Mouse (Mus musculus) B cell, adult 62 days (primary cell): Measurements from ENCODE around the gene Atg4d. TPM values are rescaled to one million over a fixed set of nuclear protein-coding genes. Genes with fewer than 3 reads are reported as not detected.

ENCODE experiments used
- total RNA-seq: library from RNA; stranded (reverse); gene quantifications from 4 replicates; pipeline ENCODE4 v1.2.4, GENCODE M21; 2023

The Atg4d gene
- 48.2 to 54.2 TPM (median 52.1 TPM) in 4 replicates for total RNA-seq

DNA sequence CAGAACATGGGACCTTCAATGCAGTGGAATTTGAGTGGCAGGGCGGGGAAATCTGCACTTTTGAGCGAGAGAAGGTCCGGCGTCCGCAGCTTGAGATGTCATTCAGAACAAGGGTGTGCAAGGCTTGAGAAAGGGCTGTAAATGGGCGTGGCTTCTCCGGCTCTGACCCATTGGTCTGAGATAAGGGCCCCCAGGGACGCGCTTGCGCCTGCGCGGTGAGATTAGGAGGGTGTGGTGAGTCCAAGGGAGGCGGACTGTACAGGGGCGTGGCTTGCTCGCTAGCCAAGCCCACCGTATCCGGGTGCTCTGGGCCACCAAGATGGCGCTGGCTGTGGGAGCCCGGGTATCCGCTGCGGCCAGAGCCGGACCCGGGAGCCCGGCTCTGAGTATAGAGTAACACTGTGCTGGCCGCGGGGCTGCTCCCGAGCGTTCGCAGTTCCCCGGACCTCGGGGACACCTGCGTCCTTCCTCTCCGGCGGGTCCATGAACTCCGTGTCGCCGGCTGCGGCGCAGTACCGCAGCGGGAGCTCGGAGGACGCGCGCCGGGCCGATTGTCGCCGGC lies at the start of gene Atg4d:
Gene Atg4d (plus strand): TSS at position 294 of the 562 bp plus-strand sequence.

GRCm38 (mm10) chr9:21238733-21239464 lies 26.2 kb upstream of the Atg4d start, which contains the start of gene Keap1:
Gene Keap1 (minus strand): TSS chr9:21239361.

DNA sequence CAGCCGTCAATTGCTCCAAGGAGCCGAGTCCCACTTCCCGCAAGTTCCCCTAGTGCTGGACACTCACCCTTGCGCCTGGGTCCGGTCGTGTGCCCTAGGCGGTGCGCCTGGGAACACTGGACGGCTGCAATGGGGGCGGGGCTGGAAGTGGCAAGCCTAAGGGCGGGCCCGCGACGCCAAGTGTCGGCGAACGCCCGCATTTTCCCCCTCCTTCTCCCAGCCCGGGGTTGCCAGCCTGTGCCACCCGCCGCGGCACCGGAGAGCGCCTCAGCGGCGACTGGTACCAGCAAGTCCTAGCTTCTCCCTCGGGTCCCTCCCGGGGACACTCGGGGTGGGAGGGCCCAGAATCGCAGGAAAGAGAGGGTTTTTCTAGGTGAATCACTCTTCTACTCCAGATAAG lies 16.8 kb upstream of the Atg4d start, which contains the start of gene S1pr5:
Gene S1pr5 (minus strand): TSS at position 118 of the 400 bp plus-strand sequence.

GRCm38 (mm10) chr9:21287571-21288402 lies 22.7 kb downstream of the Atg4d start, which contains the start of gene Kri1:
Gene Kri1 (minus strand): TSS chr9:21287969.

DNA sequence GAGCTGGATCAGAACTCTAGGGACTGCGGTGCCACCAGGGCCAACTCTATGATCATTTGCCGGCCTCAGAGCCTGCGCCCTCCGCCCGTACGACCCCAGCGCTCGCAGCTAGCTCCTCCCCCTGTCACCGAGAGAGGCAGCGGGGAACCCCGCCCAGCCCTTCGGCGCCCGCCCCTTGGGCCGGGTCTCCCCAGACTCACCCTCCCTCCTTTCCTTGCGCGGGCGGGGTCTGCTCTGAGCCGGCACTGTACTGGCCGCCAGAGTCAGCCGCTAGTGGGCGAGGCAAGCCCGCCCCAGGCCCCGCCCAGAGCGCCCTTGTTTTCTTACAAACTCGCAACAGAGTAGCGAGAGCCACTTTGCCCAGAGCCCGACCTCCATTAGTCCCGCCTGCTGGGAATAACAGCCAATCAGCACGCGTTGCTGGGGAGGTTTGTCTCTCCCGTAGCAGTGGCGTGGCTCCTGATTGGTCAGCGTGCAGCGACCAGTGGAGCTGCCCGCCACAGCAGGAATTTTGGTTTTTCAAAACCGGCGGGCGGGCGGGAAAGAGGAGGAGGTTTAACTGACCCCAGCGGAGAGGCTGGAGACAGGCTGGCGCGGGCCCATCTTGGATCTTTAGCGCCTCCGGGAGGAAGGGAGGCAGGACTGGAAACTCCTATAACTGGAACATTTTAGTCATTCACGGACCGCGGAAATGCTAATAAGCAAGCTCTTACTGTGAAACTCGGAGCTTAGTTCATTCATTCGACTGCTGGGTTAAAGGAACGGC lies 26.1 kb downstream of the Atg4d start, which contains the start of gene Cdkn2d:
Gene Cdkn2d (minus strand): TSS at position 386 of the 766 bp plus-strand sequence.

DNA sequence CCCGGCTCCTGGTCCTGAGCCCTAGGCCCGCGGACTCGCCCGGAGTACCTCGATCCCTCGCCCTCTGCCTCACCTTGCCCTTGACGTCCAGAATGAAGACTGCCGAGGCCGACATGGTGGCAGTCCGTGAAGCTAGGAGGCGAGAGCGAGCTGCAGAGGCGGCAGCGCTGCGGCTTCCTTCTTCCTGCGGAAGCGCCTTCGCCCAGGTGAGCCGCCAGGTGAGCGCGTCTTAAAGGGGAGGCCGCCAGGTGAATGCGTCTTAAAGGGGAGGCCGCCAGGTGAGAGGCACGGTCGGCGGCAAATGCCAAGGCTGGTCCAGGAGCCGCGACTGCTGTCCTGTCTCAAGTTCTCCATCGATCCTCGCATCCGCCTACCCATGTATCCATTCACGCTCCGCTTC lies 47.0 kb downstream of the Atg4d start, which contains the start of gene Ap1m2:
Gene Ap1m2 (minus strand): TSS at position 204 of the 400 bp plus-strand sequence.

GRCm38 (mm10) chr9:21320619-21321512 lies 55.8 kb downstream of the Atg4d start, which contains the start of gene Slc44a2:
Gene Slc44a2 (plus strand): TSS chr9:21320698.

Other genes with a start within 250 kb of the Atg4d start
- gene Icam1, start 249.3 kb upstream of the Atg4d start, total RNA-seq = 49.4 to 53.1 TPM (median 50.5 TPM) in 4 replicates
- 0.63 TPM in 1 of 4 replicates, not detected in the others for gene Icam4, start 235.9 kb upstream of the Atg4d start, total RNA-seq
- gene Icam5, start 233.2 kb upstream of the Atg4d start, total RNA-seq = 0.20 to 0.33 TPM in 2 of 4 replicates, not detected in the others
- gene Zglp1, start 198.2 kb upstream of the Atg4d start, total RNA-seq = not detected in 4 replicates
- 1.3 to 1.9 TPM (median 1.6 TPM) in 4 replicates for gene Gm49373, start 192.2 kb upstream of the Atg4d start, total RNA-seq
- 20.9 to 28.2 TPM (median 25.9 TPM) in 4 replicates for gene Fdx1l, start 191.7 kb upstream of the Atg4d start, total RNA-seq
- 9.4 to 13.1 TPM (median 9.8 TPM) in 4 replicates for gene Gm38431, start 173.3 kb upstream of the Atg4d start, total RNA-seq
- 111 to 115 TPM (median 113 TPM) in 4 replicates for gene Raver1, start 173.3 kb upstream of the Atg4d start, total RNA-seq
- gene Tyk2, start 134.1 kb upstream of the Atg4d start, total RNA-seq = 46.8 to 61.2 TPM (median 51.4 TPM) in 4 replicates
- gene Cdc37, start 115.3 kb upstream of the Atg4d start, total RNA-seq = 108 to 117 TPM (median 111 TPM) in 4 replicates
- 7.8 to 10.5 TPM (median 8.8 TPM) in 4 replicates for gene Pde4a, start 99.6 kb upstream of the Atg4d start, total RNA-seq
- 25.0 to 32.1 TPM (median 29.5 TPM) in 4 replicates for gene Keap1, start 25.9 kb upstream of the Atg4d start, total RNA-seq
- 0.24 to 0.36 TPM (median 0.28 TPM) in 3 of 4 replicates, not detected in the other for gene S1pr5, start 16.9 kb upstream of the Atg4d start, total RNA-seq
- gene Kri1, start 22.7 kb downstream of the Atg4d start, total RNA-seq = 113 to 143 TPM (median 134 TPM) in 4 replicates
- gene Cdkn2d, start 26.1 kb downstream of the Atg4d start, total RNA-seq = 24.3 to 26.8 TPM (median 25.0 TPM) in 4 replicates
- gene Ap1m2, start 47.0 kb downstream of the Atg4d start, total RNA-seq = 2.0 to 3.0 TPM (median 2.6 TPM) in 4 replicates
- gene Slc44a2, start 55.4 kb downstream of the Atg4d start, total RNA-seq = 311 to 326 TPM (median 324 TPM) in 4 replicates
- 160 to 186 TPM (median 180 TPM) in 4 replicates for gene Ilf3, start 102.6 kb downstream of the Atg4d start, total RNA-seq
- 70.2 to 88.5 TPM (median 84.2 TPM) in 4 replicates for gene Qtrt1, start 146.5 kb downstream of the Atg4d start, total RNA-seq
- gene Dnm2, start 159.6 kb downstream of the Atg4d start, total RNA-seq = 230 to 250 TPM (median 233 TPM) in 4 replicates
- gene Tmed1, start 245.0 kb downstream of the Atg4d start, total RNA-seq = 5.0 to 9.0 TPM (median 6.9 TPM) in 4 replicates